Mouse (Mus musculus) ZHBTc4 (cell line): Measurements from ENCODE around the gene Ormdl2.
"Not testable (repeated sequence)": the region's sequence is repeated elsewhere in the genome, so short reads cannot be mapped to it uniquely, and the experiment has no call there.

Source experiments
- DNase-seq: peaks from one replicate; pipeline ENCODE4 v3.0.0-alpha.2; 2011; ENCODE audit warnings: low read depth, low spot score

Ormdl2 gene

GRCm38 (mm10) chr10:128821358-128822056, at the start of gene Ormdl2:
TSS of gene Ormdl2 (minus strand) at chr10:128821645.
- DNase-seq: peak; percentile 100

GRCm38 (mm10) chr10:128870341-128870740, 48.9 kb upstream of the Ormdl2 start:
- no peak for DNase-seq

GRCm38 (mm10) chr10:128866518-128866917, 45.1 kb upstream of the Ormdl2 start:
- no peak for DNase-seq

GRCm38 (mm10) chr10:128866042-128866441, 44.6 kb upstream of the Ormdl2 start:
- DNase-seq: peak; percentile 49

- DNase-seq: no peak
These were observed 39.7 kb upstream of the Ormdl2 start for GRCm38 (mm10) chr10:128861176-128861575.

GRCm38 (mm10) chr10:128850339-128850738, 28.9 kb upstream of the Ormdl2 start:
- no peak for DNase-seq

GRCm38 (mm10) chr10:128848426-128848825, 27.0 kb upstream of the Ormdl2 start:
- no peak for DNase-seq

- no peak for DNase-seq
These were observed 25.2 kb upstream of the Ormdl2 start for GRCm38 (mm10) chr10:128846664-128847063.

- peak; percentile 48 for DNase-seq
These were observed 24.1 kb upstream of the Ormdl2 start for GRCm38 (mm10) chr10:128845516-128845915.

- DNase-seq: no peak
These were observed 21.8 kb upstream of the Ormdl2 start for GRCm38 (mm10) chr10:128843260-128843659.

- DNase-seq: no peak
These were observed 19.2 kb upstream of the Ormdl2 start for GRCm38 (mm10) chr10:128840612-128841011.

GRCm38 (mm10) chr10:128839434-128839833, 18.0 kb upstream of the Ormdl2 start:
- no peak for DNase-seq

GRCm38 (mm10) chr10:128837400-128837799, 16.0 kb upstream of the Ormdl2 start:
- peak; percentile 15 for DNase-seq

- DNase-seq: no peak
These were observed 2.4 kb upstream of the Ormdl2 start for GRCm38 (mm10) chr10:128823821-128824220.

- not testable (repeated sequence) for DNase-seq
These were observed 1.6 kb upstream of the Ormdl2 start for GRCm38 (mm10) chr10:128823087-128823486.

- peak; percentile 34 for DNase-seq
These were observed 690 bp upstream of the Ormdl2 start for GRCm38 (mm10) chr10:128822135-128822534.

- no peak for DNase-seq
These were observed 1.2 kb downstream of the Ormdl2 start for GRCm38 (mm10) chr10:128820217-128820616.

GRCm38 (mm10) chr10:128817033-128817432, 4.4 kb downstream of the Ormdl2 start, which contains the start of gene Sarnp:
TSS of gene Sarnp (plus strand) at chr10:128817333.
- DNase-seq: no peak

GRCm38 (mm10) chr10:128807018-128807417, 14.4 kb downstream of the Ormdl2 start:
- DNase-seq: no peak

- no peak for DNase-seq
These were observed 15.4 kb downstream of the Ormdl2 start for GRCm38 (mm10) chr10:128806086-128806485.

- DNase-seq: peak; percentile 99
These were observed 16.1 kb downstream of the Ormdl2 start for GRCm38 (mm10) chr10:128805092-128806000.

- peak; percentile 77 for DNase-seq
These were observed 17.0 kb downstream of the Ormdl2 start, which contains the start of gene Tmem198b for GRCm38 (mm10) chr10:128804271-128805091. TSS of gene Tmem198b (minus strand) at chr10:128804370.
